Mouse (Mus musculus): ENCODE data around the gene Grxcr1.

Gene Grxcr1

GRCm38 (mm10) chr5:68097665-68098624, 66.3 kb downstream of the Grxcr1 start:
- peak; percentile 11 to 30 for DNase-seq

- DNase-seq, result peak; percentile 47 to 60
Measured at GRCm38 (mm10) chr5:68112430-68113036, 80.9 kb downstream of the Grxcr1 start.

GRCm38 (mm10) chr5:68120880-68121279, 89.2 kb downstream of the Grxcr1 start:
- DNase-seq, result peak; percentile 22 to 38

- DNase-seq, result no peak
Measured at GRCm38 (mm10) chr5:68122883-68123282, 91.2 kb downstream of the Grxcr1 start.

GRCm38 (mm10) chr5:68125478-68125877, 93.8 kb downstream of the Grxcr1 start:
- no peak for DNase-seq

- DNase-seq, result peak; percentile 76 to 78
Measured at GRCm38 (mm10) chr5:68128421-68128820, 96.8 kb downstream of the Grxcr1 start.

- DNase-seq, result no peak
Measured at GRCm38 (mm10) chr5:68128821-68129608, 97.4 kb downstream of the Grxcr1 start.

GRCm38 (mm10) chr5:68146818-68147217, 115.2 kb downstream of the Grxcr1 start:
- no peak for DNase-seq

- DNase-seq, result peak; percentile 89 to 91
Measured at GRCm38 (mm10) chr5:68149946-68150345, 118.3 kb downstream of the Grxcr1 start.

GRCm38 (mm10) chr5:68150347-68151043, 118.9 kb downstream of the Grxcr1 start:
- no peak for DNase-seq

- DNase-seq, result no peak
Measured at GRCm38 (mm10) chr5:68162503-68162902, 130.9 kb downstream of the Grxcr1 start.

GRCm38 (mm10) chr5:68165954-68166353, 134.3 kb downstream of the Grxcr1 start:
- peak; percentile 62 to 70 for DNase-seq

Data from cerebellum, postnatal 14 days (tissue).